Mouse (Mus musculus) testis, adult 2 months (tissue): ENCODE measurements around the gene Agpat3.

Experiments
- CTCF ChIP-seq: fragments of 200-500 bp; IDR thresholded peaks from 2 replicates; pipeline ENCODE4 v1.5.1; 2012; ENCODE audit warnings: low read depth, mild to moderate bottlenecking, inconsistent platforms, low read length, moderate library complexity; ENCODE audit not compliant: control insufficient read depth, insufficient read depth, insufficient replicate concordance
- POLR2A ChIP-seq: fragments of 200-500 bp; IDR thresholded peaks from 2 replicates; pipeline ENCODE4 v1.6.1; 2012; ENCODE audit warnings: low read depth, mild to moderate bottlenecking, inconsistent platforms, low read length, moderate library complexity; ENCODE audit not compliant: control insufficient read depth

DNA sequence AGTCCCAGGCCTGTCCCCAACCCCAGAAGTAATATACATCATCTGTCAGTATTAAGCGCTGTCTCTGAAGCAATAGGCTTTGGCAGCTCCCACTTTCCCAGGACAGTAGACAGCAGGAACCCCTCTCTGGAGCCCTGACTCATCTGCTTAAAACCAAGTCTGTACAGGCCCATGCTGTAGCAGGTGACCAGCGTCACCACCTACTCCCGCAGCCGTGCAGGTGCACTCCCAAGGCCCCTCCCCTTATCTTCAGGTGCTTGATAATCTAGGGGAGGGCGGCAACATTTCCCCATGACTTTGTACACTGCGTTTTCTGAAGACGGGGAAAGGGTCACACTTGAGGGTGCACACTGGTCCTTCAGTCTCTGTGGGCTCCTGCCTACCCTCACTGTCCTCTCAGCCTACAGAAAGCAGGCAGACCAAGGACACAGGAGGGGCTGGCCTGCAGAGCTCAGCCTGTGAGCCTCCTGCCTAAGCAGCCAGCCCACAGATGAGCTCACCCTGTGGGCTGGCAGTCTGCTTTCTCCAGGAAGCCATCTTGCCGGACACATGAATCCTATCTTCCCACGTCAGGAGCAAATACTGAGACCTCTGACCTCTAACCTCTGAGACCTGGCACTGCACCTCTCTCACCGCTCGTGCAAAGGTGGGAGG is 34.9 kb downstream of the Agpat3 start:
- TF ChIP-seq POLR2A (no peak), CTCF (no peak)
